Mouse (Mus musculus) lung, adult 2 months (tissue): ENCODE results near the gene Rnf220.

Experiments
- CTCF ChIP-seq: fragments of 200-500 bp; IDR thresholded peaks from 2 replicates; pipeline ENCODE4 v1.5.1; 2011; ENCODE audit warnings: mild to moderate bottlenecking, low read length, control low read depth; ENCODE audit not compliant: insufficient read depth
- POLR2A ChIP-seq: fragments of 200-500 bp; IDR thresholded peaks from 2 replicates; pipeline ENCODE4 v1.6.1; 2011; ENCODE audit warnings: low read depth, mild to moderate bottlenecking, control low read depth, low read length, borderline replicate concordance; ENCODE audit errors: extremely low read depth

DNA sequence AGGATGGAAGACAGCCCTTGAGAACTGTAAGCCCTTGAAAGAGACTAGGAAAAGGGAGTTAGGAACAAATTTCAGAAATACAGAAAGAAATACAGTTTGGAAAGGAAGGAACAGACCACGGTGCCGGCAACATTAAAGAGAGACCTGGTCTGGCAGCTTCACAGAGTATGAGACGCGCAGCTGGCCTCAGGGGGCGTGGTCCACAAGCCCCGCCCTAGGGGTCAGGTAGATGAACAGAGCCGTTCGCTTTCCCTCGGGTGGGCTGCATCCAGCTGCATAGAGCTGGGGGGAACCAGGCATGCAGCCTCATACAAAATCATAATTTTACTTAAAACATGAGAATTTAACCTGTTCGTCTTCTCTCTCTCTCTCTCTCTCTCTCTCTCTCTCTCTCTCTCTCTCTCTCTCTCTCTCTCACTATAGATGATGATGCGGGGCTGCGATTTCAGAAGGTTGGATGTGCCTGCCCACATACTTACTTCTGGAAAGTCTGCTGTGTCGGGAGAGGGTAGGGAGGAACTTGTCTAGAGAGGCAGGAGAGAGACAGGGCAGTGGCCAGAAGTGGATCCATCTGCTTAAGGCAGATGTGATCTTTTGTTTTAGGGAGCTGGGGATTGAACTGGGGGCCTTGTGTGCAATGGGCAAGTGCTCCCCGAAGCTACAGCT lies 59.7 kb downstream of the Rnf220 start:
- TF ChIP-seq CTCF (no peak), POLR2A (no peak)
